Mouse (Mus musculus) myocyte (in vitro differentiated cells): ENCODE data around the gene Mmp24.

Experiments used
- E2F4 ChIP-seq: IDR thresholded peaks from one replicate; pipeline ENCODE4 v1.6.1; 2011; ENCODE audit warnings: mild to moderate bottlenecking, control low read depth, moderate library complexity; ENCODE audit not compliant: insufficient read depth
- POLR2A ChIP-seq: IDR thresholded peaks from one replicate; pipeline ENCODE4 v1.6.1; 2011; ENCODE audit warnings: low read depth, mild to moderate bottlenecking, control low read depth, moderate library complexity; ENCODE audit not compliant: insufficient read length
- POLR2AphosphoS2 ChIP-seq: IDR thresholded peaks from one replicate; pipeline ENCODE4 v1.6.1; 2011; ENCODE audit warnings: low read depth, control low read depth; ENCODE audit not compliant: insufficient read length

GRCm38 (mm10) chr2:155774927-155775684, at the start of gene Mmp24:
- TF ChIP-seq POLR2A: no peak
- no peak for TF ChIP-seq E2F4
- no peak for TF ChIP-seq POLR2AphosphoS2
